Mouse (Mus musculus): ENCODE measurements around the gene Hist1h3d.

The Hist1h3d gene

DNA sequence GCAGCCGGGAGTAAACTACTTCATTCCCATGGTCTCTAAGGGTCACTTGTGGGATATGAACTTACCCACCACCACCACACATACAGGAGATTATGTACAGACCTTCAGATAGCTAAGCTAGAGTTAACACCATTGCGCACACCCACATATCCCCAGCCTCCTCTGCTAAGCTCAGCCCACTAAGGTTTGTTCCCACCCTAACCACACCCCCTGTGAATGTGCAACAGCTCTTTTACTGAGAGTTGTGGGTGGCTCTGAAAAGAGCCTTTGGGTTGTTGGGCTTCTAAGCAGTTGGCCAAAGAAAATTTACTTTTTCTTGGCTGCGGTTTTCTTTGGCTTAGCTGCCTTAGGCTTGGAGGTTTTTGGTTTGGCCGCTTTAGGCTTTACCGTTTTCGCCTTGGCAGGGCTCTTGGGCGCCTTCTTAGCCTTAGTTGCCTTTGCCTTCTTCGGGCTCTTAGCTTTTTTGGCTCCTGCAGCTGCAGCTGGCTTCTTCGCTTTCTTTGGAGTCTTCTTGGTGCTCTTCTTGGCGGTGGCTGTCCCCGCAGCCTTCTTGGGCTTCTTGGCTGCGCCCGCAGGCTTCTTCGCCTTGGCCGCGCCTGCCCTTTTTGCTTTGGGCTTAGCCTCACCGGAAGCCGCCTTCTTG is 46.1 kb downstream of the Hist1h3d start:
- DNase-seq (ENCODE audit: low read depth, low spot score) = no peak

DNA sequence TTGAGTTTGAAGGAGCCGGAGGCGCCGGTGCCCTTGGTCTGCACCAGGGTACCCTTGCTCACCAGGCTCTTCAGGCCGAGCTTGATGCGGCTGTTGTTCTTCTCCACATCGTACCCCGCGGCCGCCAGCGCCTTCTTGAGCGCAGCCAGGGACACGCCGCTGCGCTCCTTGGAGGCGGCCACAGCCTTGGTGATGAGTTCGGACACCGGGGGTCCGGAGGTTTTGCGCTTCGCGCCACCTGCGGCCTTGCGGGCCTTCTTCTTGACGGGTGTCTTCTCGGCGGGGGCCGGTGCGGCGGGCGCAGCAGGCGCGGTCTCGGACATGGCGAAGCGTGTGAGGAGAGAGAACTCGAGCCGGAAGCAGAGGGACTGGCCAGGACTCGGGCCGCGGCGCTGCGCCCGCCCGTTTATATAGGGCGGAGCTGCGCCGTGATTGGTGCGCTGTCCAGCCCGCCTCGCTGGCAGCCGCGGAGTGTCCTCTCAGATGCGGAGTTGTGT is 46.7 kb downstream of the Hist1h3d start, which contains the start of gene Hist1h1e:
TSS of gene Hist1h1e (minus strand) at position 384 of the 497 bp plus-strand sequence.
- peak; percentile 78 for DNase-seq (ENCODE audit: low read depth, low spot score)

DNA sequence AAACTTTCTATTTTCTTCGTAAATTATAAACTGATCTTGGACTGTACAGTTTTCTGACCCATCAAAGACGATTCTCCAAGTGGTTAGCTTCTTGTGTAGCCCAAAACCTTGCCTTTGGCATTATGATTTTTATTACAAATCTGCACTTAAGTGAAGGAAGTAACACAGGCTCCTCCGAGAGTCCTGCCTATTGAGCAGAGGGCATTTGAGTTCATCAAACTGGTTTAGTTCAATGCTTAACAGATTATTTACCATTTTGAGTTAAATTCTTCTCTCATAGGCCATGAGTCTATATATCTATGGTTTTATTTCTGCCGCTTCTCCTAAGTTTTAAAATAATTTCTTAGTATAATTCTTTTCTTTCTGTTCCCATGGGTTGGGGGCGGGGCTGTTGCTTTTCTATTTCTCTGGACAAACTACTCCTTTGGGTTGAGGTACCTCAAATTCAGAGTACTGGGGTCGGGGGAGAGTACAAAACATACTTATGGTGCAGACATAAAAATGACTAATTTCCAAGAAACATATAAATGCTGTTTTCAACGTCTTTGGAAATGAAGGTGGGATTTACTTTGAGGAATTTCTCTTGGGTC is 47.4 kb downstream of the Hist1h3d start:
- DNase-seq (ENCODE audit: low read depth, low spot score) = no peak
